Mouse (Mus musculus): Measurements from ENCODE around the gene Ddit4. TPM values are rescaled to one million over a fixed set of nuclear protein-coding genes. Genes with fewer than 3 reads are reported as not detected.
A peak's percentile ranks its signal among the peaks of the same experiment; 100 is the strongest.

Gene Ddit4
- polyA plus RNA-seq, 1 experiment from 2014 or later, result 32.8 TPM

DNA sequence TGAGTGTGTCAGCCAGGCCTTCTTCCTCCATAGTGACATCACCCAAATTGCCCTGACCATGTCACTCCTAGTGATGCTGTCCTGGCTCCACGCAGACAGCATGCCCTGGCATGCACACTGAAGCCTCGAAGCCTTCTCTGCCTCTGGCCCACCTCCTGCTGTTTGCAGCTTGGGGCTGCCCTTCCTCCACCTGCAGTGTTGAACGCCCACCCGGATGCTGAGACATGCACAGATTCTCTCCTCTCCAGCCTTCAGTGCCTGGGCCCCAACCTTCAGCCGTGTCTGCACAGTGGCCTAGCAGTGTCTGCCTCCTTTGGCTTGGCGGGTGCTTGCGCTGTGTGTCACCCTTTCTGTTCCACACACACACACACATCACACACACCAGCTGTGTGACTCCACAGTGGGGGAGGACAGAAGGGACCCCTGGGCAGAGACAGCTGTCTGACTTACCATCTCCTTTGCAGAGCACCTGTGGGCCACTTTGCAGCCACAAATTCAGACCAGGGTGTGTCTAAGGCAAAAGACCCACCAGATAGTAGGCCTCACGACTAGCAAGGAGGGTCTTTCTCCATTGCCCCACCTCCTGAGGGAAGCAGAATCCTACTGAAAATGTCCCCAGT is 49.5 kb downstream of the Ddit4 start:
- H3K27ac ChIP-seq, result peak overlapping the region; percentile 92

DNA sequence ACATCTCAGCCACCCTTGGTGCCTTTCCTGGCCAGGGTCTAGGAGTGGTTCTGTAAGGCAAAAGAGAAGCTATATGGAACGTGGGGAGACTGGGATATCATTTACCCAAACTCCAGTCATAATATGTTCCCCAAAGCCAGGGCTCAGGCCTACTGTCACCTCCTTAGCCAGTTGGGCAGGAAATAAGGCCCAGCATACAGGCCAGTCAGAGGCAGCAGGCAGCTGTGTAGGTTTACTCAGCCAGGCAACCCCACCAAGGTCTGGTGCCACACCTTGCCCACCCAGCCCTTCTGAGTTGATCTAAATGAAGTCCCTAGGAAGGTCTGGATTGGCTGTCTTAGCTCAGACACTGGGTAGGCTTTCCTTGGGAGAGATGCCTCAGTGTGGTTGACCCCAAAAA is 50.2 kb downstream of the Ddit4 start:
- Histone ChIP-seq H3K4me1 (peaks cover 70% of the 10 kb centered on the region), H3K4me3 (no peak overlapping the region), H3K27ac (peak overlapping the region; percentile 92), H3K27me3 (ENCODE audit: insufficient read depth, poor library complexity, severe bottlenecking) (no peaks in the 10 kb centered on the region), H3K36me3 (peaks cover 21% of the 10 kb centered on the region), H3K9me3 (no peaks in the 10 kb centered on the region)
- WGBS, result 84% methylated on average over 1 of the region's 1 CpGs
- no peak for DNase-seq (ENCODE audit: low spot score)

More for the DNA sequence above, 49.5 kb downstream of the Ddit4 start:
- no peak for DNase-seq (ENCODE audit: low spot score)
- Histone ChIP-seq H3K4me1 (peaks cover 66% of the 10 kb centered on the region), H3K27me3 (ENCODE audit: insufficient read depth, poor library complexity, severe bottlenecking) (no peaks in the 10 kb centered on the region), H3K36me3 (peaks cover 14% of the 10 kb centered on the region), H3K4me3 (no peak overlapping the region), H3K9me3 (no peaks in the 10 kb centered on the region)
- WGBS, result 76% methylated on average over 8 of the region's 8 CpGs

DNA sequence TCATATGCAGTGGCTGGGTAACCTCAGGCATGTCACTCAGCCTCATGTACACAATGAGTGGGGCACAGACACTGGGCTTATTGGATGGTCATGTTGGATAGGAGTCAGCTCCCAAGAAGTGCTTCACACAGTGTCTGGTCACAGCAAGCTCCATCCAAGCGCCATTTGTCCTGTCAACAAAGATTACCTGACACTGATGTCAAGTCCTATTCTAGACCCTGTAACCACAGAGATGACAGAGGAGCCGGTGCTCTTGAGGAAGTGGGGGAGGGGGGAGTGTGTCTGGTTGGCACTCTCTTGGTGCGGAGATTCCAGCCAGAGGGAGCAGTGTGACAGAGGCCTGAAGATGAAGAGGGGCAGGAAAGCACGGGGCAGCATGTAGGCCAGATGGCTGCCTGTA is 50.7 kb downstream of the Ddit4 start:
- DNase-seq (ENCODE audit: low spot score), result no peak
- Histone ChIP-seq H3K27ac (peak overlapping the region; percentile 92), H3K4me1 (peaks cover 74% of the 10 kb centered on the region), H3K4me3 (no peak overlapping the region), H3K36me3 (peaks cover 26% of the 10 kb centered on the region), H3K27me3 (ENCODE audit: insufficient read depth, poor library complexity, severe bottlenecking) (no peaks in the 10 kb centered on the region), H3K9me3 (no peaks in the 10 kb centered on the region)
- WGBS, result 21% methylated on average over 4 of the region's 4 CpGs

DNA sequence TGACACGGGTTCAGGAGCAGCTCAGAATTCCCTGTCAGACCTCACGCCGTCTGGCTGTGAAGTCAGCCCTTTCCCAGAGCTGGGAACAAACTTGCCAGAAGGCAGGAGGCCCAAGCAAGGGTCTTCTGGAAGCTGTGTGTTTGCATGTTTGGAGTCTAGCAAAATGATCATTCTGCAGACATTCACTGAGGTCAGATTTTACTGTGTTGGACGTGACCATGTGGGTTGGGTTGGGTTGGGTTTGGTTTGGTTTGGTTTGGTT is 51.5 kb downstream of the Ddit4 start:
- Histone ChIP-seq H3K36me3 (peaks cover 34% of the 10 kb centered on the region), H3K27me3 (ENCODE audit: insufficient read depth, poor library complexity, severe bottlenecking) (0 out of 2 replicates have a peak, but pooled peaks cover 4% of the 10 kb centered on the region), H3K4me3 (peak overlapping the region; percentile 29), H3K27ac (peak overlapping the region; percentile 92), H3K9me3 (no peaks in the 10 kb centered on the region), H3K4me1 (peaks cover 74% of the 10 kb centered on the region)
- 57% methylated on average over 4 of the region's 4 CpGs for WGBS
- no peak for DNase-seq (ENCODE audit: low spot score)

Other genes starting within 250 kb of the Ddit4 start
- gene Micu1, start 249.4 kb downstream of the Ddit4 start, polyA plus RNA-seq (2016; fragmentation: Nextera tagmentation; extraction: Ambion mirVana), result 45.4 and 46.8 TPM in 2 replicates
- 28.8 and 32.0 TPM in 2 replicates for gene Dnajb12, start 72.3 kb downstream of the Ddit4 start, polyA plus RNA-seq (2016; fragmentation: Nextera tagmentation; extraction: Ambion mirVana)
- 33.0 and 36.2 TPM in 2 replicates for gene Ascc1, start 51.0 kb upstream of the Ddit4 start, polyA plus RNA-seq (2016; fragmentation: Nextera tagmentation; extraction: Ambion mirVana)
- 93.3 and 94.6 TPM in 2 replicates for gene Anapc16, start 51.3 kb upstream of the Ddit4 start, polyA plus RNA-seq (2016; fragmentation: Nextera tagmentation; extraction: Ambion mirVana)
- 0.65 and 0.85 TPM in 2 replicates for gene Spock2, start 154.4 kb upstream of the Ddit4 start, polyA plus RNA-seq (2016; fragmentation: Nextera tagmentation; extraction: Ambion mirVana)